Mouse (Mus musculus) limb, embryonic 14.5 days (tissue): ENCODE results near the gene Sult1a1. TPM values are rescaled to one million over a fixed set of nuclear protein-coding genes. Genes with fewer than 3 reads are reported as not detected.

Source experiments
- ATAC-seq: fragments of 200-750 bp; cut with Nextera tagmentation; 2 replicates; pipeline ENCODE4 v1.8.0; 2017; ENCODE audit warnings: low read depth, moderate number of reproducible peaks, moderate TSS enrichment; ENCODE audit not compliant: low FRiP score
- DNase-seq: peaks from one replicate; pipeline ENCODE4 v3.0.0-alpha.2; 2015; ENCODE audit warnings: low spot score
- H3K27ac ChIP-seq: fragments of 300-500 bp; sonication (generic); replicated peaks from 2 replicates; pipeline ENCODE4 v1.5.1; 2014; ENCODE audit warnings: low read depth, mild to moderate bottlenecking, low read length, moderate library complexity, mixed read lengths
- H3K27me3 ChIP-seq: fragments of 300-500 bp; sonication (generic); 2 replicates; pipeline ENCODE4 v1.6.1; 2014; ENCODE audit warnings: low read length, mixed read lengths; ENCODE audit not compliant: control insufficient read depth, insufficient read depth
- H3K36me3 ChIP-seq: fragments of 300-500 bp; sonication (generic); 2 replicates; pipeline ENCODE4 v1.6.1; 2014; ENCODE audit warnings: mild to moderate bottlenecking, low read length, moderate library complexity, mixed read lengths; ENCODE audit not compliant: control insufficient read depth, insufficient read depth
- H3K4me1 ChIP-seq: fragments of 300-500 bp; sonication (generic); 2 replicates; pipeline ENCODE4 v1.6.1; 2014; ENCODE audit warnings: antibody characterized with exemption, low read length, mixed read lengths; ENCODE audit not compliant: control insufficient read depth, insufficient read depth
- H3K4me2 ChIP-seq: fragments of 300-500 bp; sonication (generic); replicated peaks from 2 replicates; pipeline ENCODE4 v1.6.1; 2014; ENCODE audit warnings: low read depth, mild to moderate bottlenecking, low read length, moderate library complexity; ENCODE audit not compliant: severe bottlenecking
- H3K4me3 ChIP-seq: fragments of 300-500 bp; sonication (generic); replicated peaks from 2 replicates; pipeline ENCODE4 v1.5.1; 2014; ENCODE audit warnings: low read length
- H3K9ac ChIP-seq: fragments of 300-500 bp; sonication (generic); 2 replicates; pipeline ENCODE4 v1.6.1; 2014; ENCODE audit warnings: mild to moderate bottlenecking, low read depth, low read length, moderate library complexity; ENCODE audit not compliant: severe bottlenecking
- H3K9me3 ChIP-seq: fragments of 300-500 bp; sonication (generic); 2 replicates; pipeline ENCODE4 v1.6.1; 2016; ENCODE audit warnings: low read length; ENCODE audit not compliant: control insufficient read depth
- POLR2A ChIP-seq: fragments of 200-500 bp; IDR thresholded peaks from 2 replicates; pipeline ENCODE4 v1.8.0; 2012; ENCODE audit warnings: inconsistent platforms, mild to moderate bottlenecking, moderate library complexity, borderline replicate concordance; ENCODE audit not compliant: insufficient read depth, insufficient read length; ENCODE audit errors: extremely low read depth
- WGBS: fragments of 180-500 bp; shearing (Covaris S2); extraction: QIAGEN DNeasy Blood & Tissue Kit; methylation state at CpG from one replicate; pipeline ENCODE4 v1.1.7; 2014; 5-methylcytosine and 5-hydroxymethylcytosine counted together
- polyA plus RNA-seq, 2 experiments: library from polyadenylated mRNA; depleted of rRNA in 1 of 2; stranded (reverse) in 1 of 2; unstranded in 1 of 2; fragments of >200 nt; fragmentation: Nextera tagmentation in 1 of 2; extraction: Ambion mirVana in 1 of 2; gene quantifications; 2 replicates each; pipeline versions ENCODE4 v1.2.1 to v1.2.3; 2012 to 2014

The Sult1a1 gene
- polyA plus RNA-seq, 2 experiments: 6.9 to 10.3 TPM

DNA sequence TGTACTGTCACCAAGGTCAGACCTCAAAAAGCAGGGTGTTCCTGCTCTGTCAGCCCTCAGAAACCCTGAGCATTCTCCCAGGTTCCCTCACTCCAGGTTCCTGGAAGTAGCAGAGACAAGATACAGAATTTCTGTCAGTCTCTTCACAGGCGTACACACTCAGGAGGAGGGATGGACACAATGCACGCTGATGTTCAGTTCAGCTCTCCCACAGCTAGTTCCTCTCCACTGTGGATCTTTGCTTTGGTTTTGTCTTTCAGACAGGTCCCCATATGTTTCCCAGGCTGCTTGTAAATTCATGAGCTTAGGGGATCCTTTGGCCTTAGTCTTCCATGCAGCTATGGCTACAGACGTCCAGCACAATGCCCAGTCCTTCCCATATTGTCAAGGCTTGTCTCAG is 20.7 kb upstream of the Sult1a1 start:
- TF ChIP-seq POLR2A: no peak
- H3K27ac ChIP-seq: no peak overlapping the region
- H3K36me3 ChIP-seq: peaks cover 12% of the 10 kb centered on the region
- H3K27me3 ChIP-seq: no peaks in the 10 kb centered on the region
- H3K4me3 ChIP-seq: peak overlapping the region; percentile 81
- H3K9me3 ChIP-seq: no peaks in the 10 kb centered on the region
- DNase-seq (no peak), ATAC-seq (no peak)
- 66% methylated on average over 3 of the region's 3 CpGs for WGBS
- H3K9ac ChIP-seq: peak overlapping the region; percentile 72; the same call in 1 of the 2 replicates
- peaks cover 17% of the 10 kb centered on the region for H3K4me1 ChIP-seq
- H3K4me2 ChIP-seq: peak overlapping the region; percentile 82

DNA sequence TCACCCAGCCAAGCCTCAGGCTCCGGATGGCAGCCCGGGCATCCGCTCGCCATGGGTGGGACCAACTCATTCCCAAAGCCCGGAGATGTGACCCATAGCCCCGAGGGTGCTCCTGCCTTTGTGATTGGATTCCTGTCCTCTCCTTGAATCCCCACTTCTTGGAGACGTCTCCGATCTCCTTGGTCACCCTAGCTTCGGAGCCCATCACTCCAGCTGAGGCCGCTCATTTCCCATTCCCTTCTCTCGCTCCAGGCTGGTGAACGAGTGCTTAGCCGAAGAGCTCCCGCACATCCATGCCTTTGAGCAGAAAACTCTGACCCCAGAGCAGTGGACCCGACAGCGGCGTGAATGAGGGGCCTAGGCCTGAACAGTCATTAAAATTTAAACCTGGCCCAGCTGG is 20.1 kb upstream of the Sult1a1 start:
- WGBS: 2% methylated on average over 17 of the region's 17 CpGs
- Histone ChIP-seq H3K4me3 (peak overlapping the region; percentile 81), H3K4me2 (peak overlapping the region; percentile 82), H3K9me3 (no peaks in the 10 kb centered on the region), H3K9ac (peak overlapping the region; percentile 72), H3K27me3 (no peaks in the 10 kb centered on the region), H3K27ac (0 out of 2 replicates have a peak overlapping the region, but pooled peaks have one; percentile 38), H3K4me1 (peaks cover 17% of the 10 kb centered on the region), H3K36me3 (peaks cover 18% of the 10 kb centered on the region)
- no peak for TF ChIP-seq POLR2A
- DNase-seq (no peak), ATAC-seq (no peak)

DNA sequence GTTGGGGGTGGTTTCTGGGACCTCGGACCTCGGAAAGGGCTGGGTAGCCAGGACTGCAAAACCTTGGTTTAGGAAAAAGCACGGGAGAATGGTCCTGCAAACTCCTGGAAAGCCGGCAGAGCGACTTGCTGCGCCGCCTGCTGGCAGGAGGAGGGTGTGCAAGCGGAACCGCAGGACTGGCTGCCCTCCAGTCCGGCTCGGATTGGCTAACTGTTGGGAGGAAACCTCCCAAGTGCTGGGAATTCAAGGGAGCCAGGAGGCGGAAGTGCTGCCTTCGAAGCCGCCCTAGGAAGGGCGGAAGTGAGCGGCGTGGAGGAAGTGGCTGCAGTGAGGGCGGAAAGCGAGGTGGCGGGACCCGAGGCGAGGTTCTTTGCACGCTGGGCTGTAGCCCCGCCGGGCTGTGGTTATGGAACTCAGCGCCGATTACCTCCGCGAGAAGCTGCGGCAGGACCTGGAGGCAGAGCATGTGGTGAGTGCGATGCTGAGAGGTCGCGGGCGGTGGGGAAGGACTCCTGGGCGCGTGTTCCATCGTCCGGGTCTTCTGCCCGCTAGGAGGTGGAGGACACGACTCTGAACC is 19.5 kb upstream of the Sult1a1 start, which contains the start of gene Slx1b:
Gene Slx1b (minus strand): TSS at position 154 of the 577 bp plus-strand sequence.
- no peaks in the 10 kb centered on the region for H3K9me3 ChIP-seq
- ATAC-seq (peak; percentile 96), DNase-seq (peak; percentile 96)
- H3K27me3 ChIP-seq: no peaks in the 10 kb centered on the region
- H3K4me1 ChIP-seq: peaks cover 17% of the 10 kb centered on the region
- H3K4me3 ChIP-seq: peak within 1 kb of the TSS; percentile 81
- peaks cover 24% of the 10 kb centered on the region for H3K36me3 ChIP-seq
- peak within 1 kb of the TSS; percentile 82 for H3K4me2 ChIP-seq
- TF ChIP-seq POLR2A: peak; percentile 66; the same call in 1 of the 2 replicates
- peak within 1 kb of the TSS; percentile 88 for H3K9ac ChIP-seq
- 1% methylated on average over 30 of the region's 40 CpGs for WGBS
- H3K27ac ChIP-seq: peak within 1 kb of the TSS; percentile 94

DNA sequence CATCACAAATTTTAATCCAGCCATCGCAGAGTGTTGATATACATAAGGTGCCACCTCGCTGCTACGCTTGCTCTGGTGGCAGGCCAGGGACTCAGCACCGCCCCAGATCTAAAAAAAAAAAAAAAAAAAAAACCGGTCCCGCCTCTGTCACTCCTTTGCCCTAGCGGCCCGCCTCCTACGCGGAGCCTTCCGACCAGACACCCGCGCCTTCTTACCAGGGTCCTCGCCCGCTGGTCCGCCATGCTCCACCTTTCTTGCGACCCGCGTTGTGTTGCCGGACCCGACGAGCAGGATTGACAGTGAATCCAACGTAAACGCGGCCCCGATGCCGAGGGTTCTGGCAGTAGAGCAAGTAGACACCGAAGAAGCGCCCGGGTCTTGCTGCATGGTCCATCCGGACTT is 19.0 kb upstream of the Sult1a1 start, which contains the start of gene Bola2:
Gene Bola2 (plus strand): TSS at position 192 of the 402 bp plus-strand sequence.
- under 1% methylated on average over 28 of the region's 31 CpGs for WGBS
- no peaks in the 10 kb centered on the region for H3K9me3 ChIP-seq
- H3K4me3 ChIP-seq: peak within 1 kb of the TSS; percentile 81
- H3K27ac ChIP-seq: peak within 1 kb of the TSS; percentile 94
- ATAC-seq (peak; percentile 56), DNase-seq (peak; percentile 57)
- peak within 1 kb of the TSS; percentile 82 for H3K4me2 ChIP-seq
- H3K9ac ChIP-seq: peak within 1 kb of the TSS; percentile 88
- no peak for TF ChIP-seq POLR2A
- H3K4me1 ChIP-seq: peaks cover 17% of the 10 kb centered on the region
- H3K27me3 ChIP-seq: no peaks in the 10 kb centered on the region
- peaks cover 26% of the 10 kb centered on the region for H3K36me3 ChIP-seq

DNA sequence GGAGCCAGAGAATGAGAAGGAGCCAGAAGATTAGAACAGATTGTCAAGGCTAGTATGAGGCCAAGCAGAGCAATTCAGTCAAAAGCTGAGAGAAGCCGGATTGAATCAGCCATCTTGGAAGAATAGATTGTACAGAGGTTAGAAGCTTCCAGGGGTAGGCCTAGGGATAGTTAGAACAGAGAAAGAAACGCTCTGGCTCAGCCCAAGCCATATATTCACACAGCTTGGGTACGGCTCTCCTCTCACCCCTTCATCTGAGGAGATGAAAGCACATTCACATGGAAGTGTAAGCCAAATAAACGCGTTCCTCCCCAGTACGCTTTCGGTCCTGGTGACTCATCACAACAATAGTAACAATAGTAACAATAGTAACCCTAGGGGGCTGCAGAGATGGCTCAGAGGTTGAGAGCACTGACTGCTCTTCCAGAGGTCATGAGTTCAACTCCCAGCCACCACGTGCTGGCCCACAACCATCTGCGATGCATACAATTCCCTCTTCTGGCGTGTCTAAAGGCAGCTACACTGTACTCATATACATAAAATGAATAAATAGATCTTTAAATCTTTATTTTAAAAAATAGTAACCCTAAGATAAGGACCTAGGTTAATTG is 18.3 kb upstream of the Sult1a1 start:
- 46% methylated on average over 10 of the region's 10 CpGs for WGBS
- no peak for TF ChIP-seq POLR2A
- Histone ChIP-seq H3K4me2 (peak overlapping the region; percentile 82), H3K36me3 (peaks cover 30% of the 10 kb centered on the region), H3K4me1 (peaks cover 17% of the 10 kb centered on the region), H3K9me3 (no peaks in the 10 kb centered on the region), H3K27ac (no peak overlapping the region), H3K4me3 (peak overlapping the region; percentile 81), H3K9ac (peak overlapping the region; percentile 88), H3K27me3 (no peaks in the 10 kb centered on the region)
- ATAC-seq (no peak), DNase-seq (no peak)
